Mouse (Mus musculus) heart, adult 2 months (tissue): ENCODE results near the gene Tgif2.

Source experiments
- CTCF ChIP-seq: fragments of 200-600 bp; IDR thresholded peaks from 2 replicates; pipeline ENCODE4 v1.8.1; 2022; ENCODE audit warnings: antibody characterized with exemption, mild to moderate bottlenecking, moderate library complexity
- EP300 ChIP-seq: fragments of 200-500 bp; IDR thresholded peaks from 2 replicates; pipeline ENCODE4 v1.6.1; 2011; ENCODE audit warnings: low read depth, low read length, control low read depth; ENCODE audit not compliant: insufficient read depth
- POLR2A ChIP-seq: fragments of 200-500 bp; IDR thresholded peaks from 2 replicates; pipeline ENCODE4 v1.6.1; 2011; ENCODE audit warnings: mild to moderate bottlenecking, low read depth, low read length, control low read depth; ENCODE audit not compliant: insufficient read depth

- TF ChIP-seq CTCF (no peak), EP300 (no peak), POLR2A (no peak)
Observed at GRCm38 (mm10) chr2:156814344-156814801, 25.4 kb upstream of the Tgif2 start.
